Mouse (Mus musculus) CD4-positive helper T cell, adult 2 months (primary cell): ENCODE data around the gene Bpifa5.
A peak's percentile ranks its signal among the peaks of the same experiment; 100 is the strongest.
"Not testable (repeated sequence)": the region's sequence is repeated elsewhere in the genome, so short reads cannot be mapped to it uniquely, and the experiment has no call there.

Source experiments
- DNase-seq: peaks from one replicate; pipeline ENCODE4 v3.0.0-alpha.2; 2012; ENCODE audit warnings: low read depth, missing footprints, low spot score

Gene Bpifa5

DNA sequence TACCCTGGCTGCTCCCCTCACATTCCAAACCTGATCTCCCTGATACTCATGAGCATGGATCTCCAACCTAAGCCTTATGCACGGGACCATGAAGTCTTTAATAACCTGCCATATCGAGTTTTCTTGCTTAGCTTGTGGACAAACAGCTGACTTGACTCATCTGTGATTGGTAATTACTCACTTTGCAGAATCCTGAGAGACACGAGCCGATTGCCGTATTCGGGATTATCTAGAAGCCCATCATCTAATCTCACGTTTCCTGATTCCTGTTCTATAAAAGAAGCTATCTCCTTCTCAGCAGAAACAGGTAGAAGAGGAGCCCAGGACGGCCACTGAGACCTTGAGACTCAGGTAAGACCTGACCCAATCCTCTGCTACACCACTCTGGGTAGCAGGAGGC, at the start of gene Bpifa5:
Bpifa5 (plus strand) TSS at position 301 of the 400 bp plus-strand sequence.
- no peak for DNase-seq

DNA sequence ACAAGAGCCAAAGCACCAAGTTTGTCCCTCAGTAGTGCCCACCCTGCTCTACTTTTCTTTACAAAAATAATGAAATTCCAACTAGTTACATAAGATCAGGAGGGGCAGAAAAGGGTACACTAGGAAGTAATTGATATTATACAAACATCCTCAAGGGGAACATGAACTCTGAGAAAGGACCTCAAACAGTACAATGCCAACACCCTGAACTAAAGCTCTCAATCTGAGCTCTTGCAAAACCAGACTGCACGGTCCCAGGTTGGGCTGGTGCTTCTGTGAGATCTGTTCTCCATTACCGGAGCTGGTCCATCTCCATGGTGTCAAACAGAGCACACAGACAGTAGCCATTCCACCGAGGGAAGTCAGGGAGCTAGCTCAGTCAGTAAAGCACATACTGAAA, 45.0 kb upstream of the Bpifa5 start:
- no peak for DNase-seq

DNA sequence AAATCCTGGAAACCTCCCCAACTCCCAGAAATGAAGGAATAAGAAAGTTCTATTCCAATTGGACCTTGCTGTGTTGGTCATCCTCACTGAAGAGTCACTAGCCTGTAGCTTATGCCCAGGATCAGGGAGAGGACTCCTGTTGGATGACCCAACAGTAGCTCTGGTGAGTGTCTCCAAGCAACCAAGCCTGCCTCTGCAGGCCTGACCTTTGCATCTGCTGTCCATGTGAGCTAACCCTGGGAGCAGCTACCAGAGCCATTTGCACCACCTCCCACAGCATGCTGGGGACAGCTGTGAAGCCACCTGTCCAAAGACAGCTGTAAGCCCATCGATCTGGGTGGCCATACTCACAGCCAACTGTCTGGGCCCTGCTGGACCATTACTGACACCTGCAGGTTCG, 32.3 kb upstream of the Bpifa5 start, which contains the start of gene Bpifa3:
Bpifa3 (plus strand) TSS at position 217 of the 400 bp plus-strand sequence.
- DNase-seq, result no peak

DNA sequence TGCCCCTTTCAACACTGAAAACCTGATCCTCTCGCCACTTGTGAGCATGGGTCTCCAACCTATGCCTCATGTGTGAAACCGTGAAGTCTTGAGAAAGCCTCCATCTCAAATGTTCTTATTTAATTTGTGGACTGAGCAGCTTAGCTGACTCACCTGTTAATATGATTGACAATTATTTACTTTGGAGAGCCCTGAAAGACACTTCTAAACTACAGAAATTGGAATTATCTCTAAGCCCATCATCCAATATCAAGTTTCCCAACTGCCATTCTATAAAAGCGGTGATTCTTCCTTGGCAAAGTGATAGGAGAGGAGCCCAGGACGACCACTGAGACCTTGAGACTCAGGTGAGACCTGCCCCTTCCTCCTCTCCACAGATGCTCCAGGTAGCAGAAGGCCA, 19.8 kb upstream of the Bpifa5 start, which contains the start of gene Bpifa1:
Bpifa1 (plus strand) TSS at position 301 of the 400 bp plus-strand sequence.
- no peak for DNase-seq

DNA sequence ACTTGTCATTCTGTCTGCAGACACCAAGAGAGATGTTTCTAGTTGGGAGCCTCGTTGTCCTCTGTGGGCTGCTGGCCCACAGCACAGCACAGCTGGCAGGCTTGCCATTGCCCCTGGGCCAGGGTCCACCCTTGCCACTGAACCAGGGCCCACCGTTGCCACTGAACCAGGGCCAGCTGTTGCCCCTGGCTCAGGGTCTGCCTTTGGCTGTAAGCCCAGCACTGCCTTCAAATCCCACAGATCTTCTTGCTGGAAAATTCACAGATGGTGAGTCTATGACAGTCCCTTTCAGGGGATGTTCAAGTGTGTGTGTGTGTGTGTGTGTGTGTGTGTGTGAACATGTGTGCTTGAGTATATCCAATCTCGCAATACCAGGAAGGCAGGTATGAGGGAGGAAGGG, 18.7 kb upstream of the Bpifa5 start:
- DNase-seq, result no peak

DNA sequence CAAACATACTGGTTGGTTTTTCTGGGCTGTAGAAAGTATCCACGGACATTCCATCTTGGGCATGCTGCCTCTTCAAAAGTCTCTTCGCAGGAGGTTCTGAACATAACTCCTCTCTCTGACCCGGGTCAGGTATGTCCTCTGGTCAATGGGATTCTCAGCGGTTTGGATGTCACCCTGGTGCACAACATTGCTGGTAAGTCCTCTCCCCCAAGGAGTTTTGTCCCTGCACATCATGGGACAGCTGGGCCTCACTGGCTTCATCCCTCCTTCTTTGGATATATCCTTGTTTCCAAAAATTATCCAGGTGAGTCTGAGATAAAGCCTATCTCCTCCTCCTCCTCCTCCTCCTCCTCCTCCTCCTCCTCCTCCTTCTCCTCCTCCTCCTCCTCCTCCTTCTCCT, 14.9 kb upstream of the Bpifa5 start:
- DNase-seq, result no peak

DNA sequence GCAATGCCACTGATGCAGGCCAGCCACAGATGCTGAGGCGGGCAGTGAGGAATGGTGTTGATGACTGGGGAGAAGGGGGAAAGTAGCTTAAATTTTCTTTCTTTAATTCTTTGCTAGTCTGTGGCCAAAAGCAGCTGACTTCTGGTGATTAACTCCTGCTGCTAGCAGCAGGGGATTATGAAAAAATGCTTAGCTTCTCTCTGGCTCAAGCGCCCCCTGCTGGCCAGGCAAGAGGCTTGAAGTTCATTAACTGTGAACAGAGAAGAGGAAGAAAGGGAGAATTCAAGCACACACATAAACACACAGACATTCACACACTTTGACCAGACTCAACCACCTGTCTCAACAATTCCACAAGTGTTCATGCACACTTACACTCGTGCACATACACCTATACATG, 4.0 kb upstream of the Bpifa5 start:
- no peak for DNase-seq

DNA sequence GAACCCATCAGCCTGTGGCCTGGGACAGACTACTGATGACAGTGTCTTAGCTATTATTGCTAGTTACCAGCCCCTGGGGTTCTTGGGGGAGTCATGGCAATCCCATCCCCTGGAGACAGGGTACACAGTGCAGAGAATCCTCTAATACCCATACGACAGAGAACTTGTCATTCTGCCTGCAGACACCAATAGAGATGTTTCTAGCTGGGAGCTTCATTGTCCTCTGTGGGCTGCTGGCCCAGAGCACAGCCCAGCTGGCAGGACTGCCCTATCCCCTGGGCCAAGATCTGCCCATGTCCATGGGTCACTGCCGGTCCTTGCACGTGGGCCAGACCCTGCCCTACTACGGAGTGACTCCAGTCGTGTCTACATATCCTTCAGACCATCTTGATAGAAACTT, 899 bp downstream of the Bpifa5 start:
- DNase-seq, result no peak

DNA sequence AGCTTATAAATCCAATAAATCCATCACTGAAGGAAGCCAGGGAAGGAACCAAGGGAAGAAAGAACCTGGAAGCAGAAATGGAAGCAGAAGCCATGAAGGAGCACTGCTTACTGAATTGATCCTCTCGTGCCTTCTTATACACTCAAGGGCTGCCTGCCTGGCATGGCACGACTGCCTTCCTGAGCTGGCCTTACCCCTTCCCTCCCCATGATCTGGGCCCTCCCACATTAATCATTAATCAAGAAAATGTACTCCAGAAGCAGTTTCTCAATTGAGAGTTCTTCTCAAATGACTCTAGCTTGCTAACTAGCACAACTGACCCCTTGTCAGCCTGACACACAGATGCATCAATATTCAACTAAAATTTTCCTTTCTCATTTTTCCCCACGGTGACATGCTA, 6.8 kb downstream of the Bpifa5 start:
- DNase-seq, result no peak

DNA sequence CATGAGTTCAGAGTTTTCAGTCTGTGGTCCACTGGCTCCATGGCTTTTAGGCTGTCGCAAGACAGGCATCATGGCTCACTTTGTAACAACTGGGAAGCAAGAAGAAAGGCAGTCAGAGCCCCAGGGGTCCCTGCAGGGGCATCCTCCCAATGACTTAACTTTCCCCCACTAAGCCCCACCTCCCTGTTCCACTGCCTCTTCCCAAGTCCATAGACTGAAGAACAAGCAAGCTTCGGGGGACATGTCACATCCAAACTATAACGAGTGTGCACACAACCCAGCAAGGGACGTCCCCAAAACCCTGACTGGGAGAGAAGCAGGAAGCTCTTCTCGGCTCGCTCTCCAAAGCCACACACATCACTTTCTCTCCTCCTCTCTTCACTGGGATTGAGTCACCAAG, 9.2 kb downstream of the Bpifa5 start:
- DNase-seq, result no peak

DNA sequence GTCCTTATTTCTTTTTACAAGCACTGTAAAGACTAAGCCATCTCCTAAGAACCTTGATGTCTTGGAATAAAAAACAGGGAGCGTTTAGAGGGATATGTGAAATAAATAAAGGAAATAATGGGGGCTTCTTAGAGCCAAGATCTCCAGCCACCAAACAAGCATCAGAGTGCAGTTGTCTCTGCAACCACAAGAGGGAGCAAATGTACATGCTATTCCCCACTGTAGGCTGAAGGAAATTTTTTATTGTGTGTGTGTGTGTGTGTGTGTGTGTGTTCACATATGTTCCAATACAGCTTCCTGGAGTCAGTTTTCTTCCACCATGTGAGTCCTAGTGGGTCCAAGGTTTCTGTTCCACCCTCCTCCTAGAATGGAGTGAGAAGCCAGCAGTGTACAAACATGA, 10.9 kb downstream of the Bpifa5 start:
- DNase-seq, result peak; percentile 5

DNA sequence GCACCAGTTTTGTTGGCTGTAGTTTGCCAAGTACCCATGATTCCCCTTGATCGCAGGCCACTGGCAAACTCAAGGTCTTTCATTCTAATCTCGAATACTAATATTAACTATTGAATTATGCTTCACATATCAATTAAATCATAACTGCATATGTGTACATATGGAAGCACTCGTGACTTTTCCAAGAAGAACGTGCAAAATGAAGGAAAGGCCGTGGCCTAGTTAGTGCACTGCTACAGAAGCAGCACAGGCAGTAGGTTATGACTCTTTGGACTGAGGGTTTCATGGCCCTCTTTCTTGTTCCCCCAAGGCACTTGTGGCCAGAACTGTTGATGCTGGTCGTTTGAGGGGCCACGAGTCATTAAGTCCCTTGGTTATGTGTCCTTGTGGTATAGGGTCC, 19.5 kb downstream of the Bpifa5 start:
- DNase-seq, result not testable (repeated sequence)

DNA sequence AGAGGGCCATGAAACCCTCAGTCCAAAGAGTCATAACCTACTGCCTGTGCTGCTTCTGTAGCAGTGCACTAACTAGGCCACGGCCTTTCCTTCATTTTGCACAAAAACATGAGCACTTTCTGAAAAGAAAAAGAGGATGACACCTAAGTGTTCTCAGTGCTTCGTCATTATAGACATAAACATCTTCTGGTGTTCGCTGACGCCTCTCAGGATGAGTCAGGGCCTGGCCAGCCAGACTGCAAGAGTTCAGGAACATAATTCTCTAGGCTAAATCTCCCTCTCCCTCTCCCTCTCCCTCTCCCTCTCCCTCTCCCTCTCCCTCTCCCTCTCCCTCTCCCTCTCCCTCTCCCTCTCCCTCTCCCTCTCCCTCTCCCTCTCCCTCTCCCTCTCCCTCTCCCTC, 20.7 kb downstream of the Bpifa5 start:
- not testable (repeated sequence) for DNase-seq

DNA sequence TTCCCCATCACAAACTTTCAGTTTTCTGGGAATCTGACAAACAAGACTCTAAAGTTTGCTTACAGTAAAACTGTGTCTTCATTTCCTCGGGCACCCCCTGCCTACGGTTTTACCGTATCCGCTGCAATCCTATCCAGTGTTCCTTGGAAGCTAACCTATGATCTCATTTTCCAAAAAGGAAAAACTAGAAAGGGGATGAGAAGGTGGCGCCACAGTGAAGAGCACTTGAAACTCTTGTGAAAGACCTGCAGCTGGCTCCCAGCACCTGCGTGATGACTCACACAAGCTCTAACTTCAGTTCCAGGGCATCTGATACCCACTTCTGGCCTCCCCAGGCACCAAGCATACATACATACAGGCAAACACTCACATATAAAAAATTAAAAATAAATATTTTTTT, 22.9 kb downstream of the Bpifa5 start:
- DNase-seq, result no peak

DNA sequence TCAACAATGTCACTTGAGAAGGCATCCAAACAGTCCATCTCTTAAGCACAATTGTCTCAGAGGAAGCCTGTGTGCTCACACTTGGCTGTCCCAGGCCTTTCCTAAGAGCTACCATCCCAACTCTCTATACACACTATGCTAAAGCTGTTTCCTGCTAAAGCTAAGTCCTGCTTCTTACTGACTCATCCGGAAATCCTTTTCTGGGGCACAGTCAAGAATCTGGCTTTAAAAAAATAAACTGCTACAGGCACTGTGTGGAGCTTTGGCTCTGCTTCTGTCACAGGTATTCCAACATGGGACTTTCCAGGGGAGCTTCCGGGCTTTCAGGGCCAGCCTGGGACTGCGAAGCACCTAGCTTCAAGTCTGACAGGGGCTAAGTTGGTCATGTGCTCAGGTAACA, 23.3 kb downstream of the Bpifa5 start:
- no peak for DNase-seq

DNA sequence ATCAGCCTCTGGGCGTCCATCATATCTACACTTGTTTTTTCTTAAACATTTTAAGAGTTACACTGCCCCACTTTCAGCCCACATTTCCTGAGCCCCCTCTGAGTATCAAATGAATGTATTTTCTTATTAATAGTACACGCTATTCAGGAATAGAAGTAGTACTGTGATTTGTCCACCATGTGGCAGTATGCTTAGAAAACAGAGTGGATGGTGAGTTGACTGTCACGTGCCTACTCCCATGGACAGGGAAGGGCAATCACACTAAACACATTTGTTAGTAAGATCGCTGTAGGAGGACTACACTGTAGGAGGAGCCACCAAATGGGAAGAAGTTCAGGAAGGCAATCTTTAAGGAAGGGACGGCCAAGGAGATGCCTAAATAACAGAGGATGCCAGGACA, 25.1 kb downstream of the Bpifa5 start:
- DNase-seq, result no peak

DNA sequence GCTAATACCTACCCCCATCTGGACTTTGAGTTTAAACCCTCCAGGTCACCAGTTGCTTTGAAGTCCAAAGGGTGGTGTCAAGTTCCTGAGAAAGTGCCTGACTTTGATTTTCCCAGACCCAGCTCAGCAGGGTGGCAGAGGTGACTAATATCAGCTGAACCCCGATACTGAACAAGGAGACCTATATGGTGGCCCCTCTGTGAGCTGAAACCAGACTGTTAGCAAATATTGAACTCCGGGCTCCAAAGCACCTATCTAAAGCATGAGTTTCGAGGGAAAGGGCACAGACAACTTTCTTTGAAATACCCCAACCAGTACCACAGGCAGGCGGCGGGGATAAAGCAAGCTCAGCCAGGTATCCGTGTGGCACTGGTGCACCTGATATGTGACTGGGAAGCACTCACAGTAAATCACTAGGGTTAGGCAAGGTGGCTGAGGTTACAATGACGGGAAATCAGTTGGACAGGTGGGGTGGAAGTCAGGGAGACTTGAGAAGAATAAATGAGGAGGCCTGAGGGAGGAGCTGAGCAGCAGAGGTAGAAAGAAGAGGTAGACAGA, 27.5 kb downstream of the Bpifa5 start:
- no peak for DNase-seq

DNA sequence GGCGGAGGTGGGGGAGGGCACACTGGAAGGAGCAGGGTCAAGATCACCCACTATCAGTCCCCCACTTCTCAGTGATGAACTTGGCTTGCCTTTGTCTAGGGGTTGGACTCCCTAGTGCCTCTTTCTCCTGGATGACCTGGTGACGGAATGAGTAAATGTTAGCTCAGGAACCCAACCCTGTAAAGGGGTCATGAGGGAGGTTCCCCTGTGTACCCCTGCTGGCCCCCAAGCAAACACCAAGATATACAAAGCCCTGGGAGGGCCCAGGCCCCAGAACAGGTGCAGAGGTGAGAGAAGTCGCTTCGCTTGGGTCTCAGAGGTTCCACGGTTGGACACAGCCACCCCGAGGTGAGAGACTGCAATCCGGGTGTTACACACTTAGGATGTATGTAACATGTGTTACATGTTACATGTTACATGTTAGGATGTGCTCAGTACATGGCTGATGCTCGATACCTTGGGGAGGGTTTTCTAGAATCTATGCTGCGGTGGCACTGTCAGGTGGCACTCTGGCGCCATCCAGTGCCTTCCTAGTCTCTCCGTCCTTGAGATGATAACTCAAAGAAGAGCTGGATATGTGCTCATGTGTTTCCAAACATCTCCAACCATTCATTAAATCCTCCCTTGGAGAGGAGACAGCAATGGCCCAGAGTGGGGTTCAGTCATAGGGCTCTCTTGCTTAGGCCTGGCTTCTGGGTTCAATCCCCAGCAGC, 28.3 kb downstream of the Bpifa5 start, which contains the start of gene Bpifb1:
Bpifb1 (plus strand) TSS at position 273 of the 713 bp plus-strand sequence.
- DNase-seq, result no peak

DNA sequence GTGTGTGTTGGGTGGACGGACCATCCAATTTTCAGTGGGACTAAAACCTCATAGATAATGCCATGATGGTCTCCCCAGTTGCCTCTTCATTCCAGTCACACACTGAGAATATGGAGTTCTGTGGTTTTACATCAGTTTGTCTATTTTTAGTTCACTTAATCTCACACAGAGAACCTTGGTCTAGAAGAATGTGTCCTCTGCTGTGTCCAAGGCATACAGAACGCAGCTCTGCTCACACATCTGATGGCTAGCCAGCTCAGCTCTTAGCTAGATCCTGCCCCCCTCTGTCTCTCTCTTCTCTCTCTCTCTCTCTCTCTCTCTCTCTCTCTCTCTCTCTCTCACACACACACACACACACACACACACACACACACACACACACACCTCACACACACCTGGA, 29.7 kb downstream of the Bpifa5 start:
- no peak for DNase-seq

DNA sequence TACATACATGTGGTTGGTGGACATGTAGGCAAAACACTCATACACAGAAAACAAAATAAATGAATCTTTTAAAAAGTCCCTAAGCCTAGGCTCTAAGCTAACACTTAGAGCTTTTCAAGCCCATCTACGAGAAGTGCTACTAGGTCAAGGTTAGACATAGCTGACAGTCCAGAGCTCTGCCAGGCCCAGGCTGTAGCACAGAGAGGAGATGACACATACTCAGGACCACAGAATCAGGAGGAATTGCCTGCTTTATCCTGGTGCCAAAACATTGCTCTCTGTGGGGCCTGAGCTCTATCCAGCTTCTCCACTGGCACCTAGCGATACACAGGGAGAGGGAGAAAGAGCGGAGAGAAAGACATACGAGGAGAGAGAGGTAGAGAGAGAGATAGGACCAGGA, 30.7 kb downstream of the Bpifa5 start:
- DNase-seq, result no peak

DNA sequence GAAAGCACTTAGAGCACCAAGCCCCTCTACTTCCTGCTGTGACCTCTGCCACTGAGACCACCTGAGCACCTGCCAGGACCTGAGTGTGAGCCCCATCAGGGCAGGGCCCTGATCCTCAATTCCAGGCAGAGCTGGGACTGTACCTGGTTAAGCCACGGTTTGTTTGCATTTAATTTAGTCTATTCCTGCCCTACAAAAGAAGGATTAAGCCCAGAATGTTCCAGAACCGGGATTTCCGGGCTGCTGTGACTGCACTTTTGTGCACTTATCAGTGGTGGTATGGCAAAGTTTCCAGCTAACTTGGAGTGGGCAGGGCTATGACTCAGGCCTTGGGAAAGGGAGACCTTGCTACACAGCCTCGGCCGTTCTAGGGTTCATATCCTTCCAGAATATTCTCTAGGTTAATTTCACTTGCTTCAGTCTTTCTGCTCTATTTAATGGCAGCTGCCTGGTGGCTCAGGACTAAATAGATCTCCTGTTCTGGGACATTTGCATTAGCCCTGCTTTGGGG, 31.6 kb downstream of the Bpifa5 start:
- DNase-seq, result no peak

DNA sequence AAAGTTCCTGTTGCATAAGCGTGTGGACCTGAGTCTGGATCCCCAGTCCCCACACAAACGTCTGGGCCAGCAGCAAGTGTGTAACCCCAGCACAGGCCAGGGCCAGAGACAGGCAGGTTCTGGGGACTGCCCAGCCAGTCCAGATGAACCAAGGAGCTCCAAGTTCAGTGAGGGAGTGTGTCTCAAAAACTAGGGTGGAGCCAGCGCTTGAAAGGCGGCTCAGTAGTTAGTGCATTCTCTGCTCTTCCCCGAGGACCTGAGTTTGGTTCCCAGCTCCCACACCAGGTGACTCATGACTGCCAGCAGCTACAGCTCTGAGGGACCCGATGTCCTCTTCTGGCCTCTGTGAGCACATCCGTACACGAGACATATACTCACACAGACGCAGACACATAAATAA, 34.6 kb downstream of the Bpifa5 start:
- no peak for DNase-seq

DNA sequence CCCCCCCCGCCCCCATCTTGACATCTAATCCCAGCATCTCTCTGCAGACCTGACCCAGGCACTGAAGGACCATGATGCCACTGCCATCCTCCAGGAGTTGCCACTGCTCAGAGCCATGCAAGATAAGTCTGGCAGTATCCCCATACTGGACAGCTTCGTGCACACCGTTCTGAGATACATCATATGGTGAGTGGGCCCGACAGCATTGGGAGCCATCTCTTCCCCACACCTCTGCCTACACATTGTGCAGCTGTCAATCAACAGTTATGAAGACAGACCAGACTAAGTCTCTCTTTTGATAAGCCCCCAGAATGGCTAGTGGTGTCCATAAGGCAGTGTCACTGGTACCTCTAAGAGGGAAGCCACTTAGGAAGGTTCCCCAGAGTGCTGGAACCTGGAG, 42.2 kb downstream of the Bpifa5 start:
- DNase-seq, result no peak
